In the genomic region with DNA sequence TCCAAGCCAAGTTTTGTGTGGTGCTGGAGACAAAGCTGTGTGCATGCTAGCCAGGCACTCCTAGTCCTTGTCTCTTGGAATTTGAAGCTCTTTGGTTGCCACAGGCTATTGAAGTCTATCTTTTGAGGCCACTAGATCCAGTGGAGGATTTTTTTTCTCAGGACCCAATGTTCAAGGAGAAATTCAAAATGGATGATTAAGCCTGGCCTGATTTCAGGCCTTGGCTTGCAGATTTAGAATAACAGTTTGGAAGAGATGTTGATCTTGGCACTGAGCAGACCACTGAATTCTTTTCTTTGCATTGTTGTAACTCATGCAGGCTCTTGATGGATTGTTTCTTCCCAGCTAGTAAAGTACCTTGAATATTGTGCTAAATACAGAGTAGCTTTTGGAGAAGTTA, we compare ENCODE assay signal across 19 mouse cellular contexts.
DNase-seq lines count a peak whose midpoint lies in the region; ATAC-seq lines count a peak whose summit lies in the region.
"Had no signal": no experiment of that assay in that cellular context is flagged by ENCODE, and none has a peak within 500 bp of the region (broad histone marks: within the 10 kb centered on the region; RNA-seq: fewer than 3 reads in every experiment).

No protein-coding gene starts in this region.

- no peak overlapping the region; the same call in 1 of the 2 replicates for H3K27ac ChIP-seq in embryonic facial prominence, embryonic 14.5 days (replicated peaks; ENCODE audit: low read depth, low read length)
- H3K27ac ChIP-seq in embryonic facial prominence, embryonic 10.5 days (replicated peaks) = no peak overlapping the region
- 0 out of 2 replicates have a peak overlapping the region, but pooled peaks have one; percentile 5 for H3K27ac ChIP-seq in hindbrain, embryonic 15.5 days (replicated peaks)
- no peak overlapping the region for H3K27ac ChIP-seq in hindbrain, embryonic 14.5 days
- H3K27ac ChIP-seq in lung, embryonic 16.5 days (ENCODE audit: low read length) = 0 out of 2 replicates have a peak overlapping the region, but pooled peaks have one; percentile 44

- no peaks in the 10 kb centered on the region for H3K27me3 ChIP-seq in embryonic facial prominence, embryonic 14.5 days (replicated peaks; ENCODE audit: control insufficient read depth, insufficient read depth, low read length)
- no peaks in the 10 kb centered on the region for H3K27me3 ChIP-seq in embryonic facial prominence, embryonic 10.5 days (replicated peaks; ENCODE audit: low read depth, poor library complexity, severe bottlenecking)
- no peaks in the 10 kb centered on the region for H3K27me3 ChIP-seq in hindbrain, embryonic 15.5 days
- no peaks in the 10 kb centered on the region for H3K27me3 ChIP-seq in hindbrain, embryonic 14.5 days (ENCODE audit: control insufficient read depth, insufficient read depth, low read length)
- H3K27me3 ChIP-seq in lung, embryonic 16.5 days (ENCODE audit: control insufficient read depth, insufficient read depth, low read depth, low read length) = no peaks in the 10 kb centered on the region
- H3K27me3 ChIP-seq: midbrain, embryonic 15.5 days had no signal

- no peak for ATAC-seq in embryonic facial prominence, embryonic 14.5 days (ENCODE audit: low read depth)
- ATAC-seq in hindbrain, embryonic 15.5 days (ENCODE audit: low FRiP score, low read depth) = no peak
- no peak for ATAC-seq in hindbrain, embryonic 14.5 days (ENCODE audit: low FRiP score)
- ATAC-seq in lung, embryonic 16.5 days (ENCODE audit: low read depth) = no peak
- ATAC-seq: inflammation-experienced regulatory T-cells, adult 6 months; midbrain, embryonic 15.5 days had no signal

- H3K4me2 ChIP-seq in embryonic facial prominence, embryonic 14.5 days (ENCODE audit: low read depth, low read length) = no peak overlapping the region
- no peak overlapping the region for H3K4me2 ChIP-seq in hindbrain, embryonic 15.5 days
- H3K4me2 ChIP-seq in hindbrain, embryonic 14.5 days (replicated peaks) = no peak overlapping the region
- no peak overlapping the region for H3K4me2 ChIP-seq in lung, embryonic 16.5 days (ENCODE audit: low read depth, low read length)
- H3K4me2 ChIP-seq: midbrain, embryonic 15.5 days had no signal

- peaks cover 10% of the 10 kb centered on the region; the same call in 1 of the 2 replicates for H3K4me1 ChIP-seq in embryonic facial prominence, embryonic 14.5 days (ENCODE audit: control insufficient read depth, insufficient read depth, low read length)
- peaks cover 18% of the 10 kb centered on the region for H3K4me1 ChIP-seq in embryonic facial prominence, embryonic 10.5 days
- peaks cover 24% of the 10 kb centered on the region for H3K4me1 ChIP-seq in hindbrain, embryonic 15.5 days (replicated peaks)
- H3K4me1 ChIP-seq in hindbrain, embryonic 14.5 days (replicated peaks; ENCODE audit: control insufficient read depth, insufficient read depth, low read length) = 0 out of 2 replicates have a peak, but pooled peaks cover 7% of the 10 kb centered on the region
- peaks cover 16% of the 10 kb centered on the region for H3K4me1 ChIP-seq in lung, embryonic 16.5 days (replicated peaks; ENCODE audit: control insufficient read depth, insufficient read depth, low read length)

- no peak overlapping the region for H3K9ac ChIP-seq in embryonic facial prominence, embryonic 14.5 days (ENCODE audit: low read depth, low read length)
- no peak overlapping the region for H3K9ac ChIP-seq in hindbrain, embryonic 15.5 days
- no peak overlapping the region for H3K9ac ChIP-seq in hindbrain, embryonic 14.5 days
- H3K9ac ChIP-seq in lung, embryonic 16.5 days (ENCODE audit: low read length) = no peak overlapping the region
- H3K9ac ChIP-seq: midbrain, embryonic 15.5 days had no signal

- peak; percentile 51 for DNase-seq in embryonic facial prominence, embryonic 14.5 days (ENCODE audit: low spot score)
- no peak for DNase-seq in embryonic facial prominence, embryonic 10.5 days (ENCODE audit: low spot score)
- no peak for DNase-seq in hindbrain, embryonic 14.5 days (ENCODE audit: low spot score)
- no peak for DNase-seq in lung, postnatal 4 days
- DNase-seq in lung, postnatal 25 days (ENCODE audit: low spot score) = peak; percentile 37
- no peak for DNase-seq in layer of hippocampus, postnatal 36 days
- DNase-seq: adrenal gland, postnatal 36 days; B cell, adult 2 months; cerebellum, postnatal 10 days; embryo, embryonic 11 days; gastrocnemius, postnatal 14 days; layer of hippocampus, adult 9-11 months; liver; right cerebral cortex, postnatal 25 days had no signal

- H3K9me3 ChIP-seq in embryonic facial prominence, embryonic 14.5 days (ENCODE audit: control insufficient read depth, low read length) = no peaks in the 10 kb centered on the region
- H3K9me3 ChIP-seq in embryonic facial prominence, embryonic 10.5 days = no peaks in the 10 kb centered on the region
- H3K9me3 ChIP-seq in hindbrain, embryonic 15.5 days = no peaks in the 10 kb centered on the region
- H3K9me3 ChIP-seq in hindbrain, embryonic 14.5 days (ENCODE audit: control insufficient read depth, low read length) = no peaks in the 10 kb centered on the region
- no peaks in the 10 kb centered on the region for H3K9me3 ChIP-seq in lung, embryonic 16.5 days (ENCODE audit: control insufficient read depth, low read length)
- H3K9me3 ChIP-seq: midbrain, embryonic 15.5 days had no signal

- H3K36me3 ChIP-seq in embryonic facial prominence, embryonic 14.5 days (ENCODE audit: control insufficient read depth, insufficient read depth, low read length) = no peaks in the 10 kb centered on the region
- H3K36me3 ChIP-seq in embryonic facial prominence, embryonic 10.5 days (replicated peaks) = peaks cover 9% of the 10 kb centered on the region
- H3K36me3 ChIP-seq in hindbrain, embryonic 15.5 days = no peaks in the 10 kb centered on the region
- no peaks in the 10 kb centered on the region for H3K36me3 ChIP-seq in hindbrain, embryonic 14.5 days (replicated peaks; ENCODE audit: control insufficient read depth, insufficient read depth)
- no peaks in the 10 kb centered on the region; the same call in 1 of the 2 replicates for H3K36me3 ChIP-seq in lung, embryonic 16.5 days (ENCODE audit: control insufficient read depth, insufficient read depth, low read length)
- H3K36me3 ChIP-seq: midbrain, embryonic 15.5 days had no signal

- no peak overlapping the region for H3K4me3 ChIP-seq in embryonic facial prominence, embryonic 14.5 days (ENCODE audit: low read depth, low read length)
- no peak overlapping the region for H3K4me3 ChIP-seq in embryonic facial prominence, embryonic 10.5 days
- H3K4me3 ChIP-seq in hindbrain, embryonic 15.5 days = no peak overlapping the region
- no peak overlapping the region for H3K4me3 ChIP-seq in hindbrain, embryonic 14.5 days (replicated peaks; ENCODE audit: low read length)
- H3K4me3 ChIP-seq in lung, embryonic 16.5 days (ENCODE audit: low read length) = no peak overlapping the region
- H3K4me3 ChIP-seq: erythroblast, embryonic 14.5 days; midbrain, embryonic 15.5 days had no signal

Comparison
In these comparisons a context has a peak if more than half of its experiments do, and no peak if none do; other contexts are left out.
1. DNase-seq: peak in embryonic facial prominence, embryonic 14.5 days (single experiment) and lung, postnatal 25 days (single experiment); none in embryonic facial prominence, embryonic 10.5 days (single experiment), hindbrain, embryonic 14.5 days (single experiment), lung, postnatal 4 days (0 of 2) and layer of hippocampus, postnatal 36 days (0 of 2).
2. H3K27ac ChIP-seq: peak in hindbrain, embryonic 15.5 days (single experiment) and lung, embryonic 16.5 days (single experiment); none in embryonic facial prominence, embryonic 14.5 days (single experiment), embryonic facial prominence, embryonic 10.5 days (single experiment) and hindbrain, embryonic 14.5 days (single experiment).